Mouse (Mus musculus): Measurements from ENCODE around the gene Rbck1. TPM values are rescaled to one million over a fixed set of nuclear protein-coding genes. Genes with fewer than 3 reads are reported as not detected.

Rbck1 gene
- total RNA-seq (2023): 100 to 1,000 TPM; 122 to 141 TPM

DNA sequence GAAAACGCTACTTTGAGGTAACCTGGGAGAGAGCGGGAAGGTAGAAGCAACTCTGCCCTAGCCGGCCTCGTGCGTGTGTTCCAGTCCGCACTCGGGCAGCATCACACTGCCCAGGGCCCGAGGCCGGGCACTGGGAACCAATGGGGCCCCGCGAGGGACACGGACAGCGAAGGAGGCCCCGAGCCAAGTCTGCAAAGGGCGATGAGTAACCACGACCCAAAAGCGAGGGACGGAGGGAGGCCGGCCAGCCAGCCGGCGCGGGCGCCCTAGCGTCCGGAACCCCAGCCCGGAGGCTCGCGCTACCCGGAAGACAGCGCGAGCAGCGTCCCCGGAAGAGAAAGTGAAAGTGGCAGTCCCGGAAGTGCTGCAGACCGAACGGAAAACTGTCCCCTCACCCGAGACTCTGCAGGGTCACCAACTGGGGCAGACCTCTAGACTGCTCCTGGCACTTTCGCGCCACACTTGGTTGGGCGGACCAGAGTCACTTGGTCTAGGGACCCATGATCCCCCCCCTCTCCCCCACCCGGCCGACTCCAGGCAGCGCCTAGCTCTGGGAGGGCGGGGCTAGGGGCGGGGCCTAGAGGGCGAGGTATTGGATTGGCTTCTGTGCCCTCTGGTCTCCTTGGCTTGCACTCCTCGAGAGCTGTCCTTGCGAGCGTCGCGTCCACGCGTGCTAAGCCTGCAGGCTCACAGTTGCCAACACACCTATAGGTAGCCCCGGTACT is at the start of gene Rbck1:
Gene Rbck1, minus strand, starts transcription at position 553 of the 725 bp plus-strand sequence.

DNA sequence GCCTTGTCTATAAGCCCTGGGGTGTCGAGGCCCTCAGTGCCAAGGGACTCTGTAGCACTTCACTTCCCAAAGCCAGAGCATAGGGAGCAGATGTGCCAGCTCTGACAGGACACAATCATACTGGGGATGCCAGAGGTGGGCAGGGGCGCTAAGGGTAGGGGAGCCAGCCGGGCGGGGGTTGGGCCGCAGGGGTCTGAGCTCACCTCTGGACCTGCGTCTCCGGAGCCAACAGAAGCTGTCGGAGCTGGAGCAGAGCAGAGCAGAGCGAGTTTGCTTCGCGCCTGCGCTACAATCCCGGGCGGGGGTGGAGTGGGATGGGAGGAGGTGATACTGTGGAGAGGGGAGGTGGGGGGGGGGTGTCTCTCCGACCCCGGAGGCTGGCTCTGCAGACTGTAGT is 43.9 kb upstream of the Rbck1 start, which contains the start of gene Nrsn2:
Gene Nrsn2, minus strand, starts transcription at position 294 of the 397 bp plus-strand sequence.

DNA sequence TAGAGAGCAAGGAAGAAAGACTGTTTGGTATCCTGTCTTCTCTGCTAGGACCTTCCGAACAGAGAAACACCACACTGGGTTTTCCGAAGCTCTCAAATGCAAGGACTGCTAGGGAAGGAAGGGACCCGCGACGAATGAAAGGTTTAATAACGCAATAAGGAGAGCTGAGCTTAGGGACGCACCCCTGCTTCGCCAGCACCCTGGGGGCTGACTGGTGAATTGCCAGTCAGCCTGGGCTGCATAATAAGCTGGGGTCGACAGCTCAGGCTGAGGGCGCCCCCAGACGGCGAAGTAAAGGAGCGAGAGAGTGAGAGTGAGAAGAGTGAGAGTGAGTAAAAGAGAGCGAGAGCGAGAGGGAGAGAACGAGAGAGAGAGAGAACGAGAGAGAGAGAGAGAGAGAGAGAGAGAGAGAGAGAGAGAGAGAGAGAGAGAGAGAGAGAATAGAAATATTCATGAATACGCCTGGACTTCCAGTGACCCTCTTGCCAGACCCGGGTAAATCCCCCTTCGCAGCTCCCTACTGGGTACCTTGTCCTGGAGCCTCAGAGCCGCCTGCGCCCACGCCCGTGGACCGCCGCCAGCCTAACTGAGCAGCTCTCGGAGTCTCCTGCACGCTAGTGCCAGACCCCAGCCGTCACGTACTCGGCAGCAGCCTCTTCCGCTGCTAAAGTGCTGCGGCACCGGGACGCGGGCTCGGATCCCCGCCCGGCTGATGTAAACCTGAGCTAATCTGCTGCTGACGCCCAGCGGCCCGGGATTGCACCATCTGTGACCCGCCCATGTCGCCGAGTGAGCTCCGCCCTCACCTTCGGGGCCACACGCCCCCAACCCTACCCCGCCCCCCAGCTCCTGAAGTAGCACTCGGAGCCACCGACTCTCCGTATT is 11.1 kb upstream of the Rbck1 start, which contains the start of gene Trib3:
Gene Trib3, minus strand, starts transcription at position 704 of the 885 bp plus-strand sequence.

DNA sequence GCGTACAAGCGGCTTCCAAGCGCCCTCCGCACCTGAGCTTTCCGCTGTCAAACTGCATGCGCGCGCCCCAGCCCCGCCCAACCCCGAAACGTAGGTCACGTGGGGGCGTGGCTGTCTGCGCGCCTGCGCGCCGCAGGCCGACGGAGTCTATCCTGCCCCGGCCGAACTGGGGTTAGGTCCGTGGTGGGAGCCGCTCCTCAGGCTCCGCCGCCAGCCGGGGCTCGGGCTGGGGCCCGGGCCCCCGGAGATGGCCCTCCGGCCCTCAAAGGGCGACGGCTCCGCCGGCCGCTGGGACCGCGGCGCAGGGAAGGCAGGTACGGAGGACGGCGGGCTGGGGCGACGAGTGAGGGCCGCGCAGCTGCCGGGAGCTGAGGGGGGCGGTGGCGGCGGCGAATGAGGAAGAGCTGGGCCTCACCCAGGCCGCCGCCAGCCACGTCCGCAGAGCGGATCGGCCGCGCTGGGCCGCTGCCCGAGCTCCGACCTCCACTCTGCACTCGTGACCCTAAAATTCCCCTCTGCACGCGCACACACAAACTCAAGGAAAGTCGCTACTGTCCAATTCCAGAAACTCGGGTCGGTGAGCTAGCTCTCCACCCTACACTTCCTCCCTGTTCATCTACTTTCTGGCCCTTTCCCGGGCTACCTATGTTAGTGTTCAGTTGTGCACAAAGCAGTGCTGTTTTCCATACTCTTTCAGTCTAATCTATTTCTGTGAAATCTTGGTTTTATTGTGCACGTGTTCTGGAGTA is 38.6 kb downstream of the Rbck1 start, which contains the start of gene Tbc1d20:
Gene Tbc1d20, plus strand, starts transcription at position 102 of the 749 bp plus-strand sequence.

Other genes with a start within 250 kb of the Rbck1 start
- gene Srxn1, start 227.1 kb downstream of the Rbck1 start, total RNA-seq (2023): 1 to 10 TPM; 4.2 to 6.6 TPM
- gene Tcf15, start 189.1 kb downstream of the Rbck1 start, total RNA-seq (2023): not detected
- gene Csnk2a1, start 105.8 kb downstream of the Rbck1 start, total RNA-seq (2023): 10 to 100 TPM; 66.3 to 70.0 TPM
- 10 to 100 TPM; 68.5 to 81.4 TPM for gene Tbc1d20, start 38.8 kb downstream of the Rbck1 start, total RNA-seq (2023)
- 1 to 10 TPM; 1.7 to 2.0 TPM for gene Trib3, start 11.4 kb upstream of the Rbck1 start, total RNA-seq (2023)
- gene Nrsn2, start 44.0 kb upstream of the Rbck1 start, total RNA-seq (2023): not detected
- under 1 TPM; 0.37 to 0.52 TPM for gene Sox12, start 65.4 kb upstream of the Rbck1 start, total RNA-seq (2023)
- 1 to 10 TPM; 1.0 to 1.7 TPM for gene Zcchc3, start 82.4 kb upstream of the Rbck1 start, total RNA-seq (2023)
- not detected for gene 6820408C15Rik, start 82.9 kb upstream of the Rbck1 start, total RNA-seq (2023)
- not detected for gene Defb23, start 132.0 kb upstream of the Rbck1 start, total RNA-seq (2023)
- gene Defb20, start 144.4 kb upstream of the Rbck1 start, total RNA-seq (2023): not detected
- gene Defb22, start 157.5 kb upstream of the Rbck1 start, total RNA-seq (2023): not detected
- not detected for gene Defb26, start 179.0 kb upstream of the Rbck1 start, total RNA-seq (2023)
- not detected for gene Defb28, start 185.6 kb upstream of the Rbck1 start, total RNA-seq (2023)
- gene Defb29, start 207.4 kb upstream of the Rbck1 start, total RNA-seq (2023): not detected
- gene Gm17416, start 236.7 kb upstream of the Rbck1 start, total RNA-seq (2023): not detected
- gene Defb21, start 240.1 kb upstream of the Rbck1 start, total RNA-seq (2023): not detected
- gene Defb19, start 247.7 kb upstream of the Rbck1 start, total RNA-seq (2023): not detected

All from monocyte, adult 59 days (primary cell).